Mouse (Mus musculus) adrenal gland, postnatal 4 days (tissue): Measurements from ENCODE around the gene Zfhx3. TPM values are rescaled to one million over a fixed set of nuclear protein-coding genes. Genes with fewer than 3 reads are reported as not detected.

Experiments used
- DNase-seq, 2 experiments: peaks; one replicate each; pipeline ENCODE4 v3.0.0; 2021 to 2022; ENCODE audit warnings: low spot score in 2 of 2, mixed read lengths in 2 of 2
- total RNA-seq, 2 experiments: library from RNA; stranded (reverse); gene quantifications; 2 replicates each; pipeline ENCODE4 v1.2.3; 2021

Gene Zfhx3
- total RNA-seq, 2 experiments from 2014 or later: 38.1 to 42.0 TPM

DNA sequence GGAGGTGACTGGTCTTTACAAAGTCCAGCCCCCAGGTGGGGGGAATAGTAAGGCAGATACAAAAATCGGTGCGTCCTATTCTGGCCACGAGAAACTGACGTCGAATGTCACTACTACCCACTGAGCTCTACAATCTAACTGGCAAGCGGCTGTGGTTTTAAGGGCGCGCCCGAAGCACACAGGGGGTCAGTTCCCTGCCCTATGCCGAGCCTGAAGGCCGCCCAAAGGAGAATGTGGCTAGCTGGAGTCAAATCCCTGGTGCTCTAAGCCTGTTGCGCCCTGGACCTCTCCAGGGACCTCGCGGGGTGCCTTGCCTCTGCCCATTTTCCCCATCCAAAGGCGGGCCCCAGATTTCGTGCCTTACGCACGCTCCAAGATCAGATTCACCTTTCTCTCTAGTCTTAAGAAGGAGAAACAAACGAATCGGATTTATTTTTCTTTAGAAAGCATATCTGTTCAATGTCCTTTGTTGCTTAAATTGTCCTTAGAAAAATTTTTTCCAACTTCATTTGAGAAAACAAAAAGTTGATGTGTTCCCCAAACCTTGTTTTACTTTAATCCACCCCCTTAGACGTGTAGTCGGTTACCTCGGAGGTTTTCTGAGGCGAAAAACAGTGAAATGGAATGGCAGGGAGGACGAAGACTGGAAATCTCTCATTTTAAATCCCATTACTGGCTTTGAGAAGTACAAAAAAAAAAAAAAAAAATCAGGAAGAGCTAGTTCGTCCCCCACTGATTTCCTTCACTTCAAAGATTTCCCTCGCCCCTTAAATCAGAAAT is 754.4 kb downstream of the Zfhx3 start:
- no peak for DNase-seq

DNA sequence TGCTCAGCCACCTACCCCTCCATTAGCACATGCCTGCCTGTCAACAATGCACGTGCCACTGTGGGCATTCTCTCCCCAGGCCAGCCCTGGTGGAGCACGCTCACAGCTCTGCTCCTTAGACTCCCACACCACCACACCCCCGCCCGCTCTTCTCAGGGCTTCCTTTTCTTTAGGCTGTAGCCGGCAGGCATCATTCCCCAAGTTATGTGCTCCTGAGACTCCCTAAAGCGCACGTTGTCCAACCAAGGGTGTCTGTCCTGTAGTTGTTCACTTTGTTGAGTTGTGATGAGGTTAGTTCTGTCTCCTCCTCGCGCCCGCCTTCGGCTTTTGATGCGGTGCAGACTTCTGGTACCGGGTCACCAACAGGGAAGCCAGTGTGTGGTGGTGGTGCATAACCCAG is 755.1 kb downstream of the Zfhx3 start:
- DNase-seq: no peak

DNA sequence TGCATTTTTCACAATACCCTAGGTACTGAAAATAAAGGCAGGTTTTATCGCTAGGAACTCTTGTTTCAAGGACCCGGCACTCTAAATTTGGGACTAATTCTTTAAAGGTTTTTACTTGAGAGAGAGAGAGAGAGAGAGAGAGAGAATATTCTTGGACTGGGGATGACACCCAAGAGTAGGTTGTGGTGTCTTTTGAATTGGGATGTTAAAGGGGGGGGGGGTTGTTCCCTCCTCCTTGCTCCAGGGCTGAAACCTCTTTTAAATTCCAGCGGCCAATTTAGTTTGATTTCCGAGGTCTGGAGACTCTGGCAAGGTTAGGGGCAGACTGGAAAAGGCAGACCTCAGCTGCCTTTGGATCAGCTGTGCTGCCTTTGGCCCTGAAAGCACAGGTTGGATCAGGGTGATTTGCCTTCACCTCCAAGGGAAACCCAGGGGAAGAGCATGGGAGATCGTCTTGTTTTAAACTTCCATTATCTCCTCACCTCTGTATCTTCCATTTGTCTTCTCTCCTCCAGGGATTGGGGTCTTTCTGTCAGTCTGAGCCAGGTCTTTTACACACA is 755.7 kb downstream of the Zfhx3 start:
- DNase-seq: no peak

DNA sequence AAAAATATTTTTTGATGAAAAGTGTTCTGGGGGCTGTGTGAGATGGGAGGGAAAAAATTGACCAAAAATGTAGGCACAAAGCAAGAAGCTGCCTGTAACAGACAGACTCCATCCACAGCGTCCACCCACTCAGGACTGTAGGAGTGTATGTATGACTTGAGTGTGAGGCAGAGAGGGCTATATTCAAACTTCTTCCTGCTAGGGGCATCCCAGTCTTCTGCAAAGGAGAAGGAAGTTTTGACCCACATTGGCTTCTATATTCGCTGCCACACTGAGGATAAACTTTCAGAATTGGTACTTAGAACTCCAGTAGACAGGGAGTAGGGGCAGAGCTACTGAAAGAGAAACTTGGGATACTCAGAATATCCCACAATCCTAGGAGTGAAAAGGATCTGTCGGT is 756.6 kb downstream of the Zfhx3 start:
- DNase-seq: no peak

DNA sequence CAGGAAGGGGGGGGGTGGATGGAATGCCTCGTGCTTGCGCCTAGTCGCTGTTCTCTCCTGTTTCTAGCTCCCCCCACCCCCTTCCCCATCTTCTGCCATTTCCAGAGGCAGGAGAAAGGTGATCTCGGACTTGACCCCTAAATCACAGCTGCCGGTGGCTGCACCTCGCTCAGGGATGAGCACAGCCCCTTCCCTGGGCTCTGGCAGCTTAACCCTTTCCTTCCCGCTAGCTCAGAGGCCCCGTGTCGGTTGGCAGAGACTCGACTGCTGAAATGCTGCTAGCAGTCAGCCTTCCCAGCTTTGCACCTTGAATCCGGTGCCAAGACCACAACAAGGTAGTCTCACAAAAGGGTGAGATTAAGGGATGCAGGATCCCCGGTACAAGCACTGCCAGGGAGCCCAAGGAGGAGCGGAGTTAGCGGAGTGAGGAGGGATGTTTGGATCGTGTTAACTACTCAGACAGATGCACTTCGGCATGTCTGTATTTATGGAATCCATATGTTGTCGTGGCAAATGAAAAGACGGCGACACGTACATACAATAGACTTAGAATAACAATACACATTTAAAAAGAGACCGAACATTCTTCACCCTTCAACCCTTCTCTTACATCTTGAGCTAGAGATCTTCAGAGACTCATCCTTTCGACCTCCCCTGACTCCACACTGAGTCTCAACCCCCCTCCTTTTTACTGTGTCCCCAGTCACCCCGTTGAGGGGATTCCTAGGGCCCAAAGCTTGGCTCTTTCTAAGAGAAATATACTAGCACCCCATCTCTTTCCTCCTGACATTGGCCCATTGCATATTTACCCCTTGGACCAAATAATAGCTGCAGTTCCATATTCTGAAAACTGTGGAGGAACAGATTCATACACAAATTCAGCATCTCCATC is 757.3 kb downstream of the Zfhx3 start:
- DNase-seq: no peak

DNA sequence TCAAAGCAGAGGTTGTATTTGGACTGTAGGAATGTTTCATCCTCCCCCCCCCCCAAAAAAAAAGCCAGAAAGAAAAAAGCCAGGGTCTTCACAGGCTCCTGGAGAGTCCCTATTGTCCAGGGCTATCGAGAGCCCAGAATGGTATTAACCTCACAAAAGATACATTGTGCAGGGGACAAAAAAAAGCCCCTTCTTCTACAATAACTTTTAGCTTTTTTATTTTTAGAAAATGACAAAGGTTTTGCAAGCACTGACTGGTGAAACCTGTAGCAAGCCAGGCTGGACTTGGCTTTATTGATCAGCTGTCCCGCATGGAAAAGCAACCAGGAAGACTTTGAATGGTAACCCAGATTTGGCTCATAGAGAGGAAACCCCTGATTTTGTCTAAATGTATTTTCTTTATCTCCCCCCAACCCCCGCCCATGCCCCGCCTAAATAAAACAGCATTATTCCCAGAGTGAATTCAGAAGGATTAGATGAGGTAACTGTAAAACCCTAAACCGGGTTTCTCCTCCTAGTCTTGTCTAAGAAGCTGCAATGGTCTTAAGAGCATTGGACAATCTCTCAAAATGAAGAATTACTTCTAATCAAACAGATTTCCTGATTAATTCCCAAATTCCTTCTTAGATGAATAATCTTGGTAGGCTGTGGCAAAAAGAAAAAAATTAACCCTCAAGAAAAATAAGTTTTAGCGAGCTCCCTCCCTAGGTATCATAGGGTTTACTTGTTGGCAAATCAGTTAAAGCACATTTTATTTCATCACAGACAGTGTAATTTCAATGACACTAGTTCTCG is 759.1 kb downstream of the Zfhx3 start:
- DNase-seq: no peak

DNA sequence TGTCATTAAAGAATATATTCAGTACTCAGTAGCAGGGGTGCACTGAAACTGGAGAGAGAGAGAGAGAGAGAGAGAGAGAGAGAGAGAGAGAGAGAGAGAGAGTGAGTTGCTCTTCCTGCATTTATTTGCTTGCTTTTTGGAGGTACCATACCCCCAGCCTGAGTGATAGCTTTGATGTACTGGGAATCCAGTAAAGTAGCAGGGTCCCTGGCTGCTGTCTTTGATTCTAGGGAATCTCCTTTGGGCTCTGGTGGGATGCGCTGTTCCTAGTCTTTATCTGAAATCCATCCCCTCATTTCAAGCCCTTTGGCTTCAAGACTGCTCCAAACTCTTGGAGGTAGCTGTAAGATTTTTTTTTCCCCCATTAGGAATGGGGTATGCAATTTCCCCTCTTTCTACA is 759.8 kb downstream of the Zfhx3 start:
- DNase-seq: no peak

DNA sequence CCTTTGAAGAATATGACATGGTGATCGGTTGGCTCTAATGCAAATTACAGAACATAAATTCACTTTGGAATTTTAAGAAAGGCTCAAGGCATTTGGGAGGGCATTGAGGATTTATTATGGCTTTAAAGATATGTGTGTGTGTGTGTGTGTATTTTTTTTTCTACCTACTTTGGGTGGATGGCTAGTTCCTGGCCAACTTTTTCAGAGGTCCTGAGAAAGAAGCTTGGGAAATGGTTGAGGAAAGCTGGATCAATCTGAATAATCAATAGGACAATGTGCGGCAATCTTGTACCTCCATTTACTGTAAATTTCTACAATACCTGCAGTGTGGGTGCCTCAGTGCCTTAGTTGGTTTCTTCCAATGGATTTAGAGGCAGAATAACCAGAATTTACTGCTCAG is 763.3 kb downstream of the Zfhx3 start:
- DNase-seq: no peak

DNA sequence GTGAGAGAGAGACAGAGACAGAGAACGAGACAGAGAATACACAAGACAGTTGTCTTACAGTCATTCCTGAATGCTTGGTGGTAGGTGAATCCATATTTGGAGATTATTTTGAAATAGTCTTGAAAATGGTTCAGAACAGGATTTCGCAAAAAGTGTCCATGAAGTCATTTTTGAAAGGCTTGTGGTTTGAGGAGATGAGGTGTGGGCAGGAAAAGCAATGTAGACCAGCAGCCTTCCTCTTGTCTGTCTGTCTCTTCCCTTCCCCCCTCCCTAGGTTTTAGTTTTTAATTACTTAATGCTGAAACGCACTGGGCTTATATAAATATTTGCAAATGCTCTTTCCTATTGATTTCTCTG is 764.0 kb downstream of the Zfhx3 start:
- no peak for DNase-seq

DNA sequence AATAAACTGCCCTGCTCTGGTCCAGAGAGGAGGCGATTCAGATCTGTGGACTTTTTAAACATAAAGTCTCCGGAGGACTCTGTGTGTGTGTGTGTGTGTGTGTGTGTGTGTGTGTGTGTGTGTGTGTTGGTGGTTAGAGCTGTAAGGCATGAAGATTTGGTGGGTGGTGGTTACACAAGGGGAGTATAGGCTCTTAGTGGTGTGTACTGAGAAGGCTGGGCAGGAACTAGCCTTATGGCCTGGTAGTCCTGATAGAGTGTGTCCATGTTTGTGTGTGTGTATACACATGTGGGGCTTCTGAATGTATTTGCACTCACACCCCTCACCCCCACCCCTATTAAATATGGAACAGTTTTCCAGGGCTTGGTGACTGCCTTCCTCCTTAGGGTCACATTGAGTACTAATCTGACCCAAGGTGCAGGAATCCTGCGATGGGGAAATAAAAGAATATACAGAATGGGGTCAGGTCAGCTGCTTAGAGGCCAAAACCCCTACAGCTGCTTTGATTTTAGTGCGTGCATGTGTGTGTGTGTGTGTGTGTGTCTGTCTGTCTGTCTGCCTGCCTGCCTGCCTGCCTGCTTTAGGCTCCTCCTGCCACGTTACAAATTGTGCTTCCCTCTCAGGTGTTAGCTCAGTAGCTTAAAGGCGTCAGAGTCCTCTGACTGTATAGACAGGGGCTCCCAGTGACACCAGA is 764.6 kb downstream of the Zfhx3 start:
- DNase-seq: no peak

DNA sequence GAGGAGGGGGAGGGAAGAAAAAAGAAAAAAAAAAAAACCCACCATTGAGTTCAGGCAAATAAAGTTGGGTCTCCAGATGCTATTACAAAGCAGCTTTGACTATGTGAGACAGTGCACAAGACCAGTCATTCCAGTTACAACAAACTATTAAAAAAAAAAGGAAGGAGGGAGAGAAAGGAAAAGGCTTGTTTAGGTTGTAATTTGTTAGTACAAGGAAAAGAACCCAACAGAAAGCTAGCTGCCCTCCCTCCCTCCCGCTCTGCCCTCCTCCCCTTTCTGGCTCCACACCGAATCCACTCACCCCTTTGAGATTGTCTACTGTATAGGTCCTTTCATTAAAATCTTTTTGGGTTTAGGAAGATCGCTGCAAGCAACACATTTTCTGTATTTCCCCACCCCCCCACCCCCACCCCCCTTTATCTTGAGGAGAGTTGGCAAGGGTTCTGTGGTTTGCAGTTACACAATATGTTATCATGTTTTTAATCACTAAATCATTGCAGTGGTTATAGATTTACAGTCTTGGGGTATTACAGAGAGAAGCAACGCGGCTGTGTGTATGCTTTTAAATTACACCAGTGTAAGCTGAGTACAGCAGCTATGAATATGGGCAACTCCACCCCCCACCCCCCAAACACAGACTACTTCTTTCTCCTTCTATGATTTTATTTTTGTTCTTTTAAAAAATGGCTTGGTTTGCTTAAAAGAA is 765.3 kb downstream of the Zfhx3 start:
- DNase-seq: no peak

DNA sequence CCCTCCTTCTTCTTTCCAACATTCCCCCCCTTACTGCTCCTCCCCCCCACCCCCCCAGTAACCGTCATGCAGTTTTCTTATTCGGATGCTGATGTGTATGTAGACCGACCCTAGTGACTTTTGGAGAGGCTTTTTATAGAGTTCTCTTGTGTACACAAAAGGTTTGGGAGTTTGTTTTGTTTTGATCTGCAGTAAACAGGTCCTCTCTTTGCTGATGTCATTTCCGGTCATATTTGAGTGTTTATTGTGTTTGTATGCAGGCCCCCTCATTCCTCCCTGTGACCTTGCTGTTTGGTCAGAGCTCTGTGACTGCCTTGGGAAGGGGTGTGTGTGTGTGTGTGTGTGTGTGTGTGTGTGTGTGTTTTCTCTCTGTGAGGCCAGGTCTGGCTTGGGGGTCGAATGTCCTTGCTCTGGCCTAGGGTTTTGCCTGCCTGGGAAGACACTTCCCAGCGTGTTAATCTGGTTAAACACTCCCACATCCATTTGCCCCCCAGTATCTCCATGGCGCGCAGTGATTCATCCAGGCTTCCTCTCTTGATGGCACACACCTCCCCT is 766.5 kb downstream of the Zfhx3 start:
- DNase-seq: no peak

DNA sequence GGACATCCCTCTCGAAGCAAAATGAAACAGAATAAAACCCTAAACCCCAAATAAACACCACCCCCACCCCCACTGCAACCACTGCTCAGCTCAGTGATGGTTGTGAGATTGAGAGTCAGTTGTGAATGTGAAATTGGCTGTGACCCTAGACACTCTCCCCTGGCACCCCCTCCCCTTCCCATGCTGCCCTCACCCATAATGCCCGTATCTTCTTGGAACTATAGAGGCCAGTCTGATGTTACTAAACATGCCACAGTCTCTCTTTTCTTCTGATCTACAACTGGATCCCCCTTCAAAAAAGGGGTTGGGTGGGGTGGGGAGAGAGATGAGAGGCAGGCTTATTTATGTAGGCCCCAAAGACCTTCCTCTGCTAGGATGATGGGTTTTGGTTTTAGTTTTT is 767.0 kb downstream of the Zfhx3 start:
- DNase-seq: no peak

DNA sequence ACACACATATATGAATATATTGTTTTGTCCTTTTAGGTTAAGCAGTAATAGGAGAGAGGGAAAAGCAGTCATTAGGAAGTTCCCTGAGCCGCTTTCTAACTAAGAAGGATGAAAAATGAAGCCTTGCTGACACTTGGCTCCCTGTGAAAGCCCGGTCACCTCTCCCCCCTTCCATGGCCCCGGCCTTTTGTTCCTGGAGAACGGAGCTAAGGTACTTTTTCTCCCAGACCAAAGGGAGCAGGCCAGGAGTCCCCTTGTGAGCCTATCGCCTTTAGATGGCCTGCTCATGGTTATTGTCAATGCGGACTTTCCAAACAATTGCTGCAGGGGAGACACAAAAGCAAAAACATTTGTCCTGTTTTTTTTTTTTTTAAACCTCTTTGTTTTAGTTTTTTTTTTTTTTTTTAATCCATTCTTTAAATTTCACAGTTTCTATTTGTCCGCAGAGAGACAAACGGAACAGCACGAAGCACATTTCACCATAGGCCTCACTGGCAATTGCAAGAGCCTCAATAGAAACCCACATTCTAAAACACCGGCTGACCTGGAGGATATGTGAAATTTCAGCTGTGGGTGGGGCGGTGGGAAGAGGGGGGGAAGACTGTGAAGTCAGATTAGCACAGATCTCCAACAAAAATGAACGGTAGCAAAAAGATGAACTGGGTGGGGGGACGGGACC is 767.6 kb downstream of the Zfhx3 start:
- DNase-seq: no peak

DNA sequence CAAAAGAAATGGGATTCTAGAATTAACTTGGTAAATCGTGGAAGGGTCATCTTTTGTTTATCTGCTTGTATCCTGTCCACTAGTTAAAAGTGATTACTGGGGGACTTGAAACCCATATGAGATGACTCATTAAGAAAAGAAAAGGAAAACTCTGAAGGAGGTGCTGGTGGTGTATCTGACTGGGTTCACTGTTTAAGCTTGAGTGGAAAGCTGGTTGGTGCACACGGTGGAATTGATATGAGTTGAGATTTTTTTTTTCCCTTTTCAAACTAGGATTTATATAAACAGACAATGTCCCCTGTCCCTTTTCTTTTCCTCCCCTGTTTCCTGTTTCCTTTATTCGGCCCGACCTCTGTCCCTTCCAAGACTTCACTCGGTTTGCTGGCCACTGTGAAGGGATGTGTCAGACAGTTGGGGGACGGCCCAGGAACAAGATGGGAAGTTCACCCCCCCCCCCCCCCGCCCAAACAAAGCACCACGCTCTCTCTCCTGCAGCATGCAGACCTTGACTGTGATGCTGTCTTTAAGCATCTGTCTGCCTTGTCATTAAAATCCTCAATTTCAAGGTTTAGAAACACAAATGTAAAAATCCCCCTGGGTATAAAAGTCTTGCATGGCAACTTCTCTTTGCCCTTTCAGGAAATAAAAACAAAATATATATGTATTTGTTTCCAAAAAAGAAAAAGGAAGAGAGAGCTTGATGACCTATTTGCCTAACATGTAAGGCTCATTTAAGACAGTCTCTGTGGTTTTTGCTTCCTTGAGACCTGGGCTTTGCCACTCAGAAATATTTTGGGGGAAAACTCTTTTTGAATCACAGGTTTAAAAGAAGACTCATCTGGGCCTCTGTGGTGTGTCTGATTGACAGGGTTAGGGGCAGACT is 768.4 kb downstream of the Zfhx3 start:
- DNase-seq: no peak

DNA sequence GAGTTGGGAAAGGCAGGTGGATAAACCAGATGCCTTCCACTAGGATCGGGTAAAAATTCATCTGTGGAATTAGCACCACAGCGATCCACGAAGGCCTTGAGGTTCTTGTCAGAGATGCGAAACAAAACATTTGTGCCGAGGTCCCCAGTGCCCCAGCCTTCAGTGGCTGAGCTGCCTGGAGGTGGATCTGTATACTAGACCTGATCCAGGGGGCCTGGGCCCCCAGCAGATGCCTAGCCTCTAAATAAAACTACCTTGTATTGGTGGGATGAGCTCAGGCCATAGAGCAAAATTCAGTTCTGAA is 769.0 kb downstream of the Zfhx3 start:
- no peak for DNase-seq

DNA sequence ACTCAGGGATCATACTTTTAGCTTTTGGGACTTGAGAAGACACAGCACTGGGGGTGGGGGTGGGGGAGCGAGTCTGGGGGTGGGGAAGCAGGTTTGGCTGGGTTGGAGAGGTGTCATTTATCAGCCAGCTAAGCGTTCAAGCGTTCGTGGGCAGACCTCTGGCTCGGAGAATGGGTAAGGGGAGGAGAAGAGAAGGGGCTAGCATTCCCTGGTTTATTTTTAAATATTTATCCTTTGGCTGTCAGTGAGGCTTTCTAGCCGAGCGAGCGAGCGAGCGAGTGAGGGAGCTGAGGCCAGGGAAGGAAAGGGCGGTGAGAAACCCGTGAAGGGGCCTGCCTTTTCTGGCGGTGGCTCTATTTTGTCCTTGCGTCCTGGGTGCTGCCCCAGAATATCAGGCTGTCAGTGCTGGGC is 769.6 kb downstream of the Zfhx3 start:
- DNase-seq: no peak

DNA sequence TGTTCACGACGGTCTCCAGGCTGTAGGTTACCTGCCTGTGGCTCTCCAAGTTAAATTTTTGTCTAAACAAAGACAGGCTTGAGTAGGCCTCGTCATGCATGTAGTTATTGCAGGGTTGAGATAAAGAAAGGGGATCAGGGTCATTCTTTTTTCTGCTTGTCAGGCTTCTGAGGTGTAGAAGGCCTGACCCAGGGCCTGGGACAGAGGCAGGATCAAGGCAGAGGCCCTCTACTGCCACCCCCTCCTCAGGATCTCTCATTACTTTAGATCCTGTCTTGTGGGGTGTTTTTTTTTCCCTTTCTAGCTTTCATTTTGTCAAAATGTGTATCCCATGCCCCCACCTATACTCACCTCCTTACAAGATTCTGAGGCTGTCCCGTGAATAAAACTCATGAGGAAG is 770.2 kb downstream of the Zfhx3 start:
- DNase-seq: no peak
